Mouse (Mus musculus) frontal cortex, adult 2 months (tissue): Measurements from ENCODE around the gene Stk10. TPM values are rescaled to one million over a fixed set of nuclear protein-coding genes. Genes with fewer than 3 reads are reported as not detected.
"Not testable (repeated sequence)": the region's sequence is repeated elsewhere in the genome, so short reads cannot be mapped to it uniquely, and the experiment has no call there.

ENCODE experiments used
- DNase-seq, 2 experiments: peaks; one replicate each; pipeline ENCODE4 v3.0.0; 2022; ENCODE audit warnings: low spot score in 1 of 2; ENCODE audit errors: extremely low spot score in 1 of 2
- polyA plus RNA-seq: library from polyadenylated mRNA; depleted of rRNA; stranded (reverse); fragments of >200 nt; gene quantifications from 2 replicates; pipeline ENCODE4 v1.2.3, GENCODE M21; 2012; rRNA removed

Stk10 gene
- 4.2 and 4.6 TPM in 2 replicates for polyA plus RNA-seq

DNA sequence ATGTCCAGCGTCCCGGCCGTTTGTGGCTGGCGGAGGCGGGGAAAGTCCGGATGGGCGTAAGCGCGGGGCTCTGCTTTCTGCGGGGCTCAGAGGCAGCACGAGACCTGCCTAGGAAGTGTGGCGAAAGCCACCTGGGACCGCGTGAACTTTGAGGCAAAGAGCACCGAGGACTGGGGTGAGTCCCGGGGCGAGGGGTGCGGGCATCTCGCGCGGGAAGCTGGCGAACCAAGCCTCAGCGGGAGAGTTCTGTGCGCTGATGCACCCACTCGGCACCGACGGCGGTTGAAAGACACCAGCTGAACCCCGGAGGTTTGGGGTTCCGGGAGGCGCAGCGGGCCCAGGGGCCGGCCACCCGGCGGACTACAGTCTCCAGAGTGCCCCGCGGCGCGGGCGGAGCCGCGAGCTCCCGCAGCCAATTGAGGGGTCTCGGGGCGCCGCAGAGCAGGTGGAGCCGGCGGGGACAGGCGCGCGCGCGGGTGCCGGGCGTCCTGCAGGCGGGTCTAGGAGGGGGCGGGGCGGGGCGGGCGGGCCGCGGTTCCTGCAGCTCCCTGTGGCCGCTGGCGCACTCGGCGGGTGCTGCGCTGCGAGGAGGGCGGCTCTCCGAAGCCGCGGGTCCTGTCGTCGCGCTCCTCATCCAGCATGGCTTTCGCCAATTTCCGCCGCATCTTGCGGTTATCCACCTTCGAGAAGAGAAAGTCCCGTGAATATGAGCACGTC is at the start of gene Stk10:
Gene Stk10, plus strand, starts transcription at position 541 of the 717 bp plus-strand sequence.
- DNase-seq, result peak; percentile 72 to 92

DNA sequence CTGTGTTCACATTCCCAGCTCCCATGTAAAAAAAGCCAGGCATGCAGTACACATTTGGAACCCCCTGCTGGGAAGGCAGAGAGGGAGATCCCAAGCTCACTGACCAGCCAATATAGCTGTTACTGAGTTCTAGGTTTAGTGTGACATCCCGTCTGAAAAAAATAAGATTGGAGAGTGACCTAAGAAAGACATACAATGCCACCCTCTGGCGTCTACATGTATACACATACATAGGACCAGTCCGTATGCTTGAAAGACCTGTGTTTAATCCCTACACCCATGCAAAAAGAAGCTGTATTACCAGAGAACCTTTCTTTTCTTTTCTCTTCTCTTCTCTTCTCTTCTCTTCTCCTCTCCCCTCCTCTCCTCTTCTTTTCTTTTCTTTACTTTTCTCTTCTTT is 47.8 kb upstream of the Stk10 start:
- no peak for DNase-seq

DNA sequence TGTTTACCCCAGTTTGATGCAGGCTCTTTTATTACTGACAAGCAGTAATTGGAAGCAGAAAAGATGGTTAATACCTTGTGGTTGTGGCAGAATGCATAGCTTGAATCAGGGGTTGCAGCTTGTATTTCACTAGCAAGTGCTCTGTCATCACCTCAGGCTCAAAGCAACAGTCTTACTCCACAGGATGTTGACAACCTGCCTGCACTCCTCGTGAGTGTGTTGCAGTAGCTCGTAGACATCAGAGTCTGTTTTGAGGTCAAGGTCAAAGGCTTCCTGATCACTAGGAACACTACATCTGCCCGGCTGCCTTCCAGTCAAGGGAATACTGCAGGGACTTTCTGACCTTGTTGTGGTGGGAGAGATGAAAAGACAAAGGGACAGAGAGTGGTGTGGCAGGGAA is 46.5 kb upstream of the Stk10 start:
- no peak for DNase-seq

DNA sequence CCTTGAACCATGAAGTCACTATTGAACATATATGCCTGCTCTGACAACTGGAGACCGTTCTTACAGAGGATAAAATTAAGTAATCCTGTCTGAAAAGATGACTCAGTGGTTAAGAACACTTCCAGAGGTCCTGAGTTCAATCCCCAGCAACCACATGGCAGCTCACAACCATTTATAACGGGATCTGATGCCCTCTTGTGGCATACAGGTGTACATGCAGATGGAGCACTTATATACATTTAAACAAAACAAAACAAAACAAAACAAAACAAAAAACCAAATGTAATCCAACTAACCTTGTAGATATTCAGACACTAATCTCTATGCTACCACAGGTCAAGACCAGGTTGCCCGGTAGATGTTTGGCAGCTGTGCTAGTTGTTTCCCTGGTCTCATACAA is 45.6 kb upstream of the Stk10 start:
- no peak for DNase-seq

DNA sequence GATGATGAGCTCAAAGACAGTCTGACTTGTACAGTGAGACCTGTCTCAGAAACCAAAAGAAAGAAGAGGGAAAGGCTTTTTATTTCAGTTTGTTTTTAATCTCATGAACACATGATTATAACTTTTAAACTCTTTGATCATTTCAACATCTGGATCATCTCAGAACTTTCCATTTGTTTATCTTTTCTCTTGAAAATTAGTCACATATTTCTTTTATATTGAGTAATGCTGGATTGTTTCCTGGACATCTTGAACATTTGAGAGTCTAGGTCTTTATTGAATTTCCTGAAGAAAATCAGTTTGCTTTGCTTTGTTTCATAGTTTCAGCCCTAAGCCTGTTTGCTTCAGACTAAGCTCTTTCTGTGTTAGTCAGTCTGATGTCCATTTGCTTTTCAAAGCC is 44.8 kb upstream of the Stk10 start:
- DNase-seq, result no peak

DNA sequence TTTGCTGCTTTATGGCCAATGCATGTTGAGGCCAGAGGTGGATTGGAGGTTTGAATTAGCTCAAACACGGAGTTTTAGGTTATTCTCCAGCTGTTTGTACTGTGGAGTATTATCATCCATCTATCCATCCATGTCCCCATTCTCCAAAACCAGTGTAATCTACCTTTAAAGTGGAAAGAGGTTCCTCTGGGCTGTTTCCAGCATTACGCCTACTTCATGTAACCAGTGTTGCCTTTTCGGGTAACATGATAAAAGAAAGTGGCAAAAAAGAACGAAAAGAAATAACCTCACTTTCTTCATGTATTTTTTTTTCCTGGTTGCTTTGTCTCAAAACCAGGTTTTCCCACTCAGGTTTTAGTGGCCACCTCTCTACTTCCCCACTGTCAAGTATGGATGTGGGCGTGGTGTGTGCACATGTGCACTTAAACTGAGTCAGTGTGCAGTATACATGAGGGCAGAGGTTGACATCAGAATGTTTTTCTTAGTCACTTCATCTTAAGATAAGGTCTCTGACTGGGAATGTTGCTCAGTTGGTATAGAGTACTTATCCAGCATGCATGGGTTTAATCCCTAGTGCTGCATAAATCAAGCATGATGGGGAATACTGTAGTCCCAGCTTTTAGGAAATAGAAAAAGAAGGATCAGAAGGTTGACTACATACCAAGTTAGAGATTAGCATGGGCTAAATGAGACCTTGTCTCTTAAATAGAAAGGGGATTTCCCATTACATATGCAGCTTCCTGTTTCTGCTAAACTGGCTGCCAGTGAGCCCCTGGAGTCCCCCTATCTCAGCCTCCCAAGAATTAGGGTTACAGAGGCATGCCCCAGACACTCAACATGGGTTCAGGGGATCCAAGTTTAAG is 44.1 kb upstream of the Stk10 start:
- DNase-seq, result no peak

DNA sequence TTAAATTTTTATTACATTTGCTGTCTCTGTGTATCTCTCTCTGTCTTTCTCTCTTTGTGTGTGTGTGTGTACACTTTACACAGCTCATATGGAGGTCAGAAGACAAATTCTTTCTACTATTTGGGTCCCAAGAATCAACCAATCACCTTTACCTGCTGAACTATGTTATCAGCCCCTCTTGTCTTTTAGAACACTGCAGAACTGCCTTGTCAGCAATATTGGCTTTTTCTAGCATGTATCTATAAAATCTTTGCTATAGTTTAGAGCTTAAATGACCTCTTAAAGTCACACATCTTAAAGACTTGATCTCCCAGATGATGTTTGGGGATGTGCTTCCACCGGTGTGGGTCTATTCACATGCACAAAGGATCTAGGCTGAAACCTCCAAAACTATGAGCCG is 42.0 kb upstream of the Stk10 start:
- DNase-seq, result no peak

DNA sequence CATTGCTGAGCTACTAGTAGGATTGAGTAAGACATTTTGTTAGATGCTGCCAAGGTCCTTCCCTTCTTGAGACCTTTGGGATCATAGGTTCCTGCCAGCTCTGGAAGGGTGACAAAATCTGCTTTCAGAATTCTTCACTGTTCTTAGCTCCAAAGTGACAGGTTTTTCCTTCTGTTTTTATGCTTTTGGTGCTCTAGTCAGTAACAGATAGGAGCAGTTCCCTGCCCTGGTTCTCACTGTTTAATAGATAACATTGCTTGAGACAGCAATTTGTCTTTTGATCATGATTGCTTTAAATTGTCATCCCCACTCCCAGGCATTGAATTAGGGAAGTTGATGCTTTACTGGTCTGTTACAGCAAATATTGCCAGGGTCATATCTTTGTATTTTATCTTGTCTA is 39.8 kb upstream of the Stk10 start:
- no peak for DNase-seq

DNA sequence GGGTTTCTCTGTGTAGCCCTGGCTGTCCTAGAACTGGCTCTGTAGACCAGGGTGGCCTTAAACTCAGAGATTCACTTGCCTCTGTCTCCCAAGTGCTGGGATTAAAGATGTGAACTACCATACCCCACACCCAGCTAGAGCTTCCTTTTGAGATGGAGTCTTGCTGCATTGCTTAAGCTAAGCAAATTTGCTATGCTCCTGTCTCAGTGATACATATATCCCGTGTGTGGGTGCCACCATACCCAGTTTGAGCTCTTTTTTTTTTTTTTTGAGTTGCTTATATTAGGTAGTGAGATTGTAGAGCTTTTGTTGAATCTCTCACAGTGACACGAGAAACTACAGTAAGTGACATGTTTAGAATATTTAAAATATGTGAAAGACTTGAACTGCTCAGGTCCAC is 37.8 kb upstream of the Stk10 start:
- no peak for DNase-seq

DNA sequence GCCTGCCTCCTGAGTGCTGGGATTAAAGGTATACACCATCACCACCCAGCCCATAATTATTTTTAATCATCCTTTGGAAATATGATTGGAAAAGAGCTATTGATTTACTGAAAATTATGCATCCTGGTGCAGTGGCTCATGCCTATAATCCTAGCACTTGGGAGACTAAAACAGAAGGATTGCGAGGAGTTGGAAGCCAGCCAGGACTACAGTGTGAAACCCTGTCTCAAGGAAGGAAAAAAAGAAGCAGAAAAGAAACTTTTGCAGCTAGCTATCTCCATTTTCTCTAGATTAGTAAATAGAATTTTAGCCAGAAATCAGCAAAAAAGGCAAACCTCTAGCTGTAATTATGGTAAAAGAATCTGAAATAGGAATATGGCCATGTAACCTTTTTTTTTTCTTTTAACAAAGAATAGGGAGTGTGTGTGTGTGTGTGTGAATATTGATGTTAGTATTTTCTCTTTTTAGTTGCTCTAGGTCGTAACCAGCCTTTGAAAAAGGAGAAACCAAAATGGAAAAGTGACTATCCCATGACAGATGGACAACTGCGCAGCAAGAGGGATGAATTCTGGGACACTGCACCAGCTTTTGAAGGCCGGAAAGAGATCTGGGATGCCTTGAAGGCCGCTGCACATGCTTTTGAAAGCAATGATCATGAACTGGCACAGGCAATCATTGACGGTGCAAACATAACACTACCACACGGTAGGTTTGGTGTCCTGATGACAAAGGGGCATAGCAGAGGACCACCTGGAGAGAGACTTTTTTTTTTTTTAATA is 34.2 kb upstream of the Stk10 start:
- peak; percentile 53 to 84 for DNase-seq

DNA sequence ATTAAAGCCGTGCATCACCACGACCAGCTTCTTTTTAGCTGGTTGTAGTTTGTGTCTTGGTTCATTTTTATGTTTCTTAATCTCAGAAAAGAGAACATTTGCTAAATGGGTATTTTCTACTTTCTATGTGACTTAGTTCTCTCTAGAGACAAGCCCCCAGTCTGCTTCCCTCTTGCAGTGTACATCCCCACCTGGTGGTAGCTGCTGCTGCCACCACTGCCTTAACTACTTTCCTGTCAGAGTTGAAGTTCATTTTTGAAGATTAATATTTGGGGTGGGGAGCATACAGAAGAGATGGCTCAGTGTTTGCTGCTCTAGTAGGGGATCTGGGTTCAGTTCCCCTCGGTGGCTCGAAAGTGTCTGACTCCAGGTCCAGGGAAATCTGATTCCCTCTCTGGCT is 33.2 kb upstream of the Stk10 start:
- DNase-seq, result no peak

DNA sequence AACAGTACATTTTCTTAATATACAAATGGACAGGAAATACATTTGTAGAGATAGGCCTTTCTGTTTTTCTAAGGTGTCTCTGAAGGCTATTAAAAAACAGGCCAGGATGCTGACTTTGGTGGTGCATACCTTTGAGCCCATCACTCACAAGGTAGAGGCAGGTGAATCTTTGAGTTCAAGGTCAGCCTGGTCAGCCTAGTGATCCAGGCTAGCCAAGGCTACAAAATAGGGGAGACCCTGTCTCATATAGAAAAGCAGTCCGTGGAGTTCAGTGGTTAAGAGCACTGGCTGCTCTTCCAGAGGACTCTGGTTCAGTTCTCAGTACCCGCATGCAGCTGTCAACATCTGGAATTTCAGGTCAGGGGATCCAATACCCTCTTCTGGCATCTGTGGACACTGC is 29.4 kb upstream of the Stk10 start:
- no peak for DNase-seq

DNA sequence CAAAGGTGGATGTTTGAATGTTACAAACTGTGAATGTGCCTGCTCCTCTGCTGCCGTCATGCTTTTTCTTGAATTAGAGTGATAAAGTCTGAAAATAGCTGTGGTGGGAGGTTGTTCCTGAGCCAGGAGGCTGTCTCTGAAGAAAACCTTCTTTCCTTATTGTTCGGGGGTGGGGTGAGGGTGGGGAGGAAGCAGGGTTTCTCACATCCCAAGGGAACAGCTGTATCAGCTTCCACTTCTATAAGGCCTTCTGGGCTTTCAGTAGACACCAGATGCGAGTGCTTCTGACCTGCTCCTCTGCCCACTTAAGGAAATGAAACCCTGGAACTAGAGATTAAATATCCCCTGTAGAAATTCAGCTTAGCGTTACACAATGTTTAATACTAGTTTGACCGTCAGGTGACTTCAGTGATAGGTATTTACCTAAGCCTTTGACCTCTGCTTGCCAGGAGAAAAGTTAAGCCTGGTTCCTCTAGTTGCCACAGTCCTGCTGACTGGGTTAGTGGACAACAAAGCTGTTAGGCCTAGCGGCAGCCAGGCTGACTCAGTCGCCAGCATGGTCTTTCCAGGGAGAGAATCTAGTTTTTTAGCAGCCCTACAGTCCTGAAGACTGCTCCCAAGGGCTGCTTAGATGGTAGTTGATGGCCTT is 27.9 kb upstream of the Stk10 start:
- peak; percentile 38 to 55 for DNase-seq

DNA sequence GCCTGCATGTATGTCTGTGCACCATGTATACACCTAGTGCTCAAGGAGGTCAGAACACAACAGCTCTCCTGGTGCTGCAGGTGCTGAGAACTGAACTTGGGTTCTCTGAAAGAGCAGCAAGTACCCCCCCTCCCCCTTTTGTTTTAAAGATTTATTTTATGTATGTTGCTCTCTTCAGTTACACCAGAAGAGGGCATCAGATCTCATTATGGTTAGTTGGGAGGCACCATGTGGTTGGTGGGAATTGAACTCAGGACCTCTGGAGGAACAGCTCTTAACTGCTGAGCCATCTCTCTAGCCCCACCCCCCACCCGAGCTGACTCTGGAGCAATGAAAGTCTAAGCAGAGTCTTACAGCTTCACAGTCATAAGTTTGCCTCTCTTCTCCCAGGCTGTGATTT is 22.2 kb upstream of the Stk10 start:
- DNase-seq, result no peak

DNA sequence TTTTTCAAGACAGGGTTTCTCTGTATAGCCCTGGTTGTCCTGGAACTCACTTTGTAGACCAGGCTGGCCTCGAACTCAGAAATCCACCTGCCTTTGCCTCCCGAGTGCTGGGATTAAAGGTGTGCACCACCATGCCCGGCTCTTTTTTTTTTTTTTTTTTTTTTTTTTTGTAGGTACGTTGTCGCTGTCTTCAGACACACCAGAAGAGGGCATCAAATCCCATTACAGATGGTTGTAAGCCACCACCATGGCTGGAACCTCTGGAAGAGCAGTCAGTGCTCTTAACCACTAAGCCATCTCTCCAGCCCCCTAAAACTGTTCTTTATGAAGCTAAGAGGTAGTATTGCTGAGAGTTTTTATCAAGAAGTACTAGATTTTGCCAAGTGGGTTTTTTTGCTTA is 18.3 kb upstream of the Stk10 start:
- DNase-seq, result not testable (repeated sequence)

DNA sequence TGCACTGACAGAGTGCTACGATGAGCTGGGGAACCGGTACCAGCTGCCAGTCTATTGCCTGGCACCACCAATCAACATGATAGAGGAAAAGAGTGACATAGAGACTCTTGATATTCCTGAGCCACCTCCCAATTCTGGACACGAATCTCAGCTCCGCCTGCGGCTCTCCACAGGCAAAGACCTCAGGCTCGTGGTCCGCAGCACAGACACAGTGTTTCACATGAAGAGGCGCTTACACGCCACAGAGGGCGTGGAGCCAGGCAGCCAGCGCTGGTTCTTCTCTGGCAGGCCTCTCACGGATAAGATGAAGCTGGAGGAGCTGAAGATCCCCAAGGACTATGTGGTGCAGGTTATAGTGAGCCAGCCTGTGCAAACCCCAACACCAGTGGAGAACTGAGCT is 17.0 kb upstream of the Stk10 start:
- DNase-seq, result no peak

DNA sequence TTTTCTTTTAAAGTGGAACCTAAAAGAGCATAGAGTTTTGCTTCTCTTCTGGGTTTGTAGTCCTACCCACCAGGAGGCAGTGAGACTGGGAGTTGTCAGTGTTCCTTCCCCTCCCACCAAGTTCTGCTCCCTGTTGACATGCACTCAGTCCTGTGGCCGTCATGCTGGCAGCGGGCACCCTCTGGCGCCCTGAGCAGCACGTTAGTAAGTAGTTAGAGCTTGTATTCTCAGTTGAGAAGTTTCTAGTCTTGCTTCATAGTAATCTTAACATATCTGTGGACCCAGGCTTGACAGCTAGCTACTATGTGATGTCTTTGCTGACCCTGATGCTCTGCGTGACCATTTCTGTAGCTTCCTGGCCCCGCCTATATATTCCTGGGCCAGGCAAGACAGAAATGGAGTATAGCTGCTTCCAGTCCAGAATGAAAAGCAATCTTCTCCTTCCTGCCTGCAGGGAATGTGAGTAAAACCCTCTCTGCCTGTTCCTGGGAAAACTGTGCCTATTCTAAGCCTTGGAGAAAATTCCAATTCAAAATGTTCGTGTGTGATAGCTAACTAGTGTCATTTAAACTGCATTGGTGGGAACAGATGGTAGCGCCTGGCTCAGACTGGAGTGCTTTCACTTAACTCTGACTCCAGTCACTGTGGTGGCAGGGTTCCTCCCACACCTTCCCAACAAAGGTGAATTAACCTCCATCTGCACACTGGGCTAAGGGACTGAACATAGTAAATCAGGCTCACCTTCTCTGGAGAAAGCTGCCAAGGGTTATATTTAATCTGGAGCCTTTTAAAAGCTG is 16.0 kb upstream of the Stk10 start:
- peak; percentile 56 to 76 for DNase-seq

DNA sequence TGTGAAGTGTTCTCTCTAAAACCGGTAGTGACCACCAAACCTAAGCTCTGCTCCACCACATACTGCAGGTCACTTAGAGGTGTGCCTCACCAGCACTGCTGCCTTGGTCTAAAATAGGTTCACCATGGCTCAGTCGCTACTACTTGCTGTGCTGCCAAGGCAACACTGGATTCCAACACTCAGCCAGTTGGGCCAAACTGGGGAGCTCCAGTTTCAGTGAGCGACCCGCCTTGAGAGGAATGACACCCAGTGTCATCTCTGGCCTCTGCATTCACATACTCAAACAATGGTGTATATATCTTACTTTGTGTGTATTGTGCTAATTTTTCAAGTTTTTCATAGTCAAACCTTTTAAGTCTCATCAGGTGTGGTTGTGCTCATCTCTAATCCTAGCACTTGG is 14.3 kb upstream of the Stk10 start:
- DNase-seq, result no peak

DNA sequence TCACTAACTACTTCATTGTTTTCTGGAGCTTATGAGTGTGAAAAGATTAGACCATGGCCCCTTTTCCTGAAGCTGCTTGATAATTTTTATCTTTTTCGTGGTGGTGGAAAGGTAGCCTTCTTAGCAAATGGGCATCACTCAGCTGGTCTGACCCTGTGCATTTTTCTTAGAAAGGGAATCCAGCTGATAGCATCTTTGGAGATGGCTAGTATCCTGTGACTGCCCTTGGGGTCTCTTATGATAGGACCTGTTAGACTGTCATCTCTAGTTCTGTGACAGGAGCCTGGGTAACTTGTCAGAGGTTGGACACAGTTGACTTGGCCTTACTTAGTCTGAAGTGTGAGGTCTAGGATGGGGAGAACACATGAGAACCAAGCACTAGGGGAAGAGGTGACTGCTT is 13.8 kb upstream of the Stk10 start:
- DNase-seq, result no peak

DNA sequence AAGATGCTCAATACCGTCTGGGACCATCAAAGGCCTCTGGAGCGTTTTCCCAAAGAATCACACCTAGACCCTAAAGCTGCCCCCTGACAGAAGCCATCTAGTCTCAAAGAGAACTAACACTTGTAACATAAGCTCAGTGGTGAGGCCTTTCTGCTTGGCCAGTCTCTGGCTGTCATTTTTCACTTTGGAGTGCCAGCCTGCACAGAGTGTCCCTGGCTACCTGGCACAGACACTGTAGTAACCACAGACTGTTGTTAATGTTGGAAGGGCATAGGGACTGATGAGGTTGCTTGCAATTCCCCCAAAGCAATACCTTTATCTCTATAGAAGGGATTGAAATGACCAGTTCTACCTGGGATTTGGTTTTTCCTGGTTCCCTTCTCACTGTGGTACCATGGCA is 11.9 kb upstream of the Stk10 start:
- no peak for DNase-seq
